Mouse (Mus musculus): ENCODE measurements at regions not wholly inside any gene's neighbourhood (a gene's known extent, or its start where the extent isn't known, plus 50 kb on each side); places are given as distances from the start of the nearest gene placed in this dataset.

GRCm38 (mm10) chr16:24096076-24096475, 107.4 kb upstream of the Bcl6 start:
- peak in 1 of 2 experiments; percentile 1 for DNase-seq (ENCODE audit: low spot score in 2 of 2)

- DNase-seq (ENCODE audit: low spot score in 2 of 2), result peak in 1 of 2 experiments; percentile 1
These were observed 107.0 kb upstream of the Bcl6 start for GRCm38 (mm10) chr16:24095630-24096029.

GRCm38 (mm10) chr16:24094566-24094965, 105.9 kb upstream of the Bcl6 start:
- no peak for DNase-seq (ENCODE audit: low spot score in 2 of 2)

GRCm38 (mm10) chr16:24093624-24094023, 105.0 kb upstream of the Bcl6 start:
- no peak for DNase-seq (ENCODE audit: low spot score in 2 of 2)

GRCm38 (mm10) chr16:24092616-24093525, 104.2 kb upstream of the Bcl6 start:
- DNase-seq (ENCODE audit: low spot score in 2 of 2), result no peak

- DNase-seq (ENCODE audit: low spot score in 2 of 2), result no peak
These were observed 103.5 kb upstream of the Bcl6 start for GRCm38 (mm10) chr16:24092136-24092535.

GRCm38 (mm10) chr16:24090981-24091380, 102.3 kb upstream of the Bcl6 start:
- no peak for DNase-seq (ENCODE audit: low spot score in 2 of 2)

- DNase-seq (ENCODE audit: low spot score in 2 of 2), result no peak
These were observed 101.4 kb upstream of the Bcl6 start for GRCm38 (mm10) chr16:24089840-24090762.

- peak in 1 of 2 experiments; percentile 16 for DNase-seq (ENCODE audit: low spot score in 2 of 2)
These were observed 95.3 kb upstream of the Bcl6 start for GRCm38 (mm10) chr16:24083966-24084365.

- DNase-seq (ENCODE audit: low spot score in 2 of 2), result peak in 1 of 2 experiments; percentile 11
These were observed 91.8 kb upstream of the Bcl6 start for GRCm38 (mm10) chr16:24080471-24080870.

GRCm38 (mm10) chr16:24078622-24079021, 90.0 kb upstream of the Bcl6 start:
- peak in 1 of 2 experiments; percentile 3 for DNase-seq (ENCODE audit: low spot score in 2 of 2)

GRCm38 (mm10) chr16:24077428-24077827, 88.8 kb upstream of the Bcl6 start:
- DNase-seq (ENCODE audit: low spot score in 2 of 2), result no peak

- DNase-seq (ENCODE audit: low spot score in 2 of 2), result no peak
These were observed 88.1 kb upstream of the Bcl6 start for GRCm38 (mm10) chr16:24076799-24077136.

- DNase-seq (ENCODE audit: low spot score in 2 of 2), result no peak
These were observed 87.6 kb upstream of the Bcl6 start for GRCm38 (mm10) chr16:24076109-24076798.

GRCm38 (mm10) chr16:24073613-24074244, 85.1 kb upstream of the Bcl6 start:
- no peak for DNase-seq (ENCODE audit: low spot score in 2 of 2)

GRCm38 (mm10) chr16:24073065-24073464, 84.4 kb upstream of the Bcl6 start:
- DNase-seq (ENCODE audit: low spot score in 2 of 2), result no peak

- no peak for DNase-seq (ENCODE audit: low spot score in 2 of 2)
These were observed 80.8 kb upstream of the Bcl6 start for GRCm38 (mm10) chr16:24069411-24069810.

GRCm38 (mm10) chr16:24068250-24068813, 79.7 kb upstream of the Bcl6 start:
- no peak for DNase-seq (ENCODE audit: low spot score in 2 of 2)

GRCm38 (mm10) chr16:24062314-24062713, 73.7 kb upstream of the Bcl6 start:
- DNase-seq (ENCODE audit: low spot score in 2 of 2), result no peak

GRCm38 (mm10) chr16:24061496-24061895, 72.8 kb upstream of the Bcl6 start:
- DNase-seq (ENCODE audit: low spot score in 2 of 2), result no peak

All from adrenal gland, adult 18-20 months (tissue).